Mouse (Mus musculus) forebrain, embryonic 16.5 days (tissue): ENCODE results near the gene Crcp. TPM values are rescaled to one million over a fixed set of nuclear protein-coding genes. Genes with fewer than 3 reads are reported as not detected.

ENCODE experiments used
- ATAC-seq: fragments of 200-750 bp; cut with Nextera tagmentation; 2 replicates; pipeline ENCODE4 v1.8.0; 2017; ENCODE audit warnings: mild to moderate bottlenecking, moderate library complexity
- H3K27ac ChIP-seq: fragments of 300-500 bp; sonication (generic); 2 replicates; pipeline ENCODE4 v1.5.1; 2014; ENCODE audit warnings: low read length, control low read depth
- H3K27me3 ChIP-seq: fragments of 300-500 bp; sonication (generic); replicated peaks from 2 replicates; pipeline ENCODE4 v1.6.1; 2014; ENCODE audit warnings: low read length; ENCODE audit not compliant: control insufficient read depth, insufficient read depth
- H3K36me3 ChIP-seq: fragments of 300-500 bp; sonication (generic); 2 replicates; pipeline ENCODE4 v1.6.1; 2014; ENCODE audit not compliant: control insufficient read depth, insufficient read depth
- H3K4me1 ChIP-seq: fragments of 300-500 bp; sonication (generic); replicated peaks from 2 replicates; pipeline ENCODE4 v1.6.1; 2014; ENCODE audit warnings: low read length; ENCODE audit not compliant: control insufficient read depth, insufficient read depth
- H3K4me2 ChIP-seq: fragments of 300-500 bp; sonication (generic); 2 replicates; pipeline ENCODE4 v1.6.1; 2014; ENCODE audit warnings: mild to moderate bottlenecking, low read length, control low read depth
- H3K4me3 ChIP-seq: fragments of 300-500 bp; sonication (generic); replicated peaks from 2 replicates; pipeline ENCODE4 v1.5.1; 2014; ENCODE audit warnings: mild to moderate bottlenecking, low read length, control low read depth
- H3K9ac ChIP-seq: fragments of 300-500 bp; sonication (generic); replicated peaks from 2 replicates; pipeline ENCODE4 v1.6.1; 2014; ENCODE audit warnings: low read depth, low read length, control low read depth
- H3K9me3 ChIP-seq: fragments of 300-500 bp; sonication (generic); 2 replicates; pipeline ENCODE4 v1.6.1; 2016; ENCODE audit warnings: low read length; ENCODE audit not compliant: control insufficient read depth
- WGBS: fragments of 180-500 bp; shearing (Covaris S2); extraction: QIAGEN DNeasy Blood & Tissue Kit; methylation state at CpG from one replicate; pipeline ENCODE4 v1.1.7; 2014; 5-methylcytosine and 5-hydroxymethylcytosine counted together
- polyA plus RNA-seq: library from polyadenylated mRNA; unstranded; fragments of >200 nt; fragmentation: Nextera tagmentation; extraction: Ambion mirVana; gene quantifications from 2 replicates; pipeline ENCODE4 v1.2.1, GENCODE M21; 2015

Gene Crcp
- polyA plus RNA-seq, 1 experiment from 2014 or later: 81.4 TPM

- H3K9ac ChIP-seq: no peak overlapping the region
Observed at GRCm38 (mm10) chr5:130021361-130021966, 7.6 kb upstream of the Crcp start.

GRCm38 (mm10) chr5:130022366-130022765, 6.7 kb upstream of the Crcp start:
- H3K4me2 ChIP-seq: no peak overlapping the region
- H3K4me3 ChIP-seq: no peak overlapping the region
- H3K9me3 ChIP-seq: no peaks in the 10 kb centered on the region
- H3K4me1 ChIP-seq: peaks cover 4% of the 10 kb centered on the region; the same call in 1 of the 2 replicates
- no peak overlapping the region for H3K27ac ChIP-seq
- no peak for ATAC-seq
- peaks cover 2% of the 10 kb centered on the region; the same call in 1 of the 2 replicates for H3K36me3 ChIP-seq
- WGBS: 75% methylated on average over 7 of the region's 7 CpGs
- H3K27me3 ChIP-seq: no peaks in the 10 kb centered on the region
- no peak overlapping the region for H3K9ac ChIP-seq

More at GRCm38 (mm10) chr5:130021361-130021966, 7.6 kb upstream of the Crcp start:
- Histone ChIP-seq H3K27me3 (no peaks in the 10 kb centered on the region), H3K4me2 (no peak overlapping the region), H3K4me3 (no peak overlapping the region), H3K9me3 (no peaks in the 10 kb centered on the region), H3K36me3 (peaks cover 2% of the 10 kb centered on the region; the same call in 1 of the 2 replicates), H3K27ac (no peak overlapping the region), H3K4me1 (peaks cover 4% of the 10 kb centered on the region; the same call in 1 of the 2 replicates)
- no peak for ATAC-seq
- 66% methylated on average over 5 of the region's 5 CpGs for WGBS

GRCm38 (mm10) chr5:130023067-130023766, 5.9 kb upstream of the Crcp start:
- peak overlapping the region; percentile 52 for H3K4me3 ChIP-seq
- peaks cover 4% of the 10 kb centered on the region; the same call in 1 of the 2 replicates for H3K4me1 ChIP-seq
- no peak overlapping the region for H3K9ac ChIP-seq
- no peaks in the 10 kb centered on the region for H3K9me3 ChIP-seq
- H3K4me2 ChIP-seq: peak overlapping the region; percentile 97
- no peak overlapping the region for H3K27ac ChIP-seq
- H3K36me3 ChIP-seq: no peaks in the 10 kb centered on the region
- no peaks in the 10 kb centered on the region for H3K27me3 ChIP-seq
- WGBS: 41% methylated on average over 12 of the region's 12 CpGs
- ATAC-seq: no peak

GRCm38 (mm10) chr5:130023767-130024539, 5.1 kb upstream of the Crcp start:
- H3K4me3 ChIP-seq: peak overlapping the region; percentile 52
- 0% methylated on average over 32 of the region's 32 CpGs for WGBS
- H3K9me3 ChIP-seq: no peaks in the 10 kb centered on the region
- ATAC-seq: peak; percentile 92
- peak overlapping the region; percentile 69 for H3K9ac ChIP-seq
- H3K36me3 ChIP-seq: no peaks in the 10 kb centered on the region
- peak overlapping the region; percentile 97 for H3K4me2 ChIP-seq
- no peaks in the 10 kb centered on the region for H3K27me3 ChIP-seq
- peaks cover 4% of the 10 kb centered on the region; the same call in 1 of the 2 replicates for H3K4me1 ChIP-seq
- H3K27ac ChIP-seq: peak overlapping the region; percentile 56

- no peak overlapping the region for H3K9ac ChIP-seq
- H3K4me3 ChIP-seq: no peak overlapping the region
- no peaks in the 10 kb centered on the region for H3K36me3 ChIP-seq
- no peaks in the 10 kb centered on the region for H3K9me3 ChIP-seq
- H3K27ac ChIP-seq: no peak overlapping the region
- H3K27me3 ChIP-seq: no peaks in the 10 kb centered on the region
- 73% methylated on average over 5 of the region's 5 CpGs for WGBS
- no peak for ATAC-seq
- no peak overlapping the region for H3K4me2 ChIP-seq
- H3K4me1 ChIP-seq: peaks cover 11% of the 10 kb centered on the region
Observed at GRCm38 (mm10) chr5:130027134-130027533, 2.0 kb upstream of the Crcp start.

GRCm38 (mm10) chr5:130027696-130028095, 1.4 kb upstream of the Crcp start:
- Histone ChIP-seq H3K4me1 (peaks cover 11% of the 10 kb centered on the region), H3K27ac (no peak overlapping the region), H3K36me3 (no peaks in the 10 kb centered on the region), H3K4me3 (no peak overlapping the region), H3K9me3 (no peaks in the 10 kb centered on the region), H3K9ac (no peak overlapping the region), H3K27me3 (no peaks in the 10 kb centered on the region), H3K4me2 (no peak overlapping the region)
- WGBS: 85% methylated on average over 7 of the region's 7 CpGs
- ATAC-seq: no peak

- 94% methylated on average over 19 of the region's 19 CpGs for WGBS
- ATAC-seq: no peak
- H3K4me2 ChIP-seq: no peak overlapping the region
Observed at GRCm38 (mm10) chr5:130031410-130032390, 2.6 kb downstream of the Crcp start.

GRCm38 (mm10) chr5:130033869-130034268, 4.8 kb downstream of the Crcp start:
- Histone ChIP-seq H3K4me2 (no peak overlapping the region), H3K9ac (no peak overlapping the region), H3K4me3 (no peak overlapping the region), H3K27me3 (no peaks in the 10 kb centered on the region), H3K27ac (no peak overlapping the region), H3K9me3 (no peaks in the 10 kb centered on the region), H3K36me3 (0 out of 2 replicates have a peak, but pooled peaks cover 2% of the 10 kb centered on the region), H3K4me1 (peaks cover 9% of the 10 kb centered on the region)
- WGBS: 88% methylated on average over 2 of the region's 2 CpGs
- ATAC-seq: no peak

More at GRCm38 (mm10) chr5:130031410-130032390, 2.6 kb downstream of the Crcp start:
- H3K36me3 ChIP-seq: no peaks in the 10 kb centered on the region
- no peak overlapping the region for H3K4me3 ChIP-seq
- H3K9me3 ChIP-seq: no peaks in the 10 kb centered on the region
- no peaks in the 10 kb centered on the region for H3K27me3 ChIP-seq
- H3K4me1 ChIP-seq: peaks cover 9% of the 10 kb centered on the region
- no peak overlapping the region for H3K27ac ChIP-seq
- no peak overlapping the region for H3K9ac ChIP-seq
